Mouse (Mus musculus) c-Kit-positive CD71-negative TER-119-negative erythroid progenitor cells, embryonic 14.5 days (primary cell): Measurements from ENCODE around the gene Wfdc13.

Source experiments
- DNase-seq: peaks from one replicate; pipeline ENCODE4 v3.0.0-alpha.2; 2013; ENCODE audit warnings: low read depth

Wfdc13 gene

GRCm38 (mm10) chr2:164684807-164685206 is at the start of gene Wfdc13:
Gene Wfdc13 (plus strand): TSS chr2:164685107.
- no peak for DNase-seq

- DNase-seq = no peak
These were observed 49.6 kb upstream of the Wfdc13 start for GRCm38 (mm10) chr2:164635266-164635665.

- no peak for DNase-seq
These were observed 46.2 kb upstream of the Wfdc13 start, which contains the start of gene Wfdc16 for GRCm38 (mm10) chr2:164638696-164639095. Gene Wfdc16 (minus strand): TSS chr2:164638796.

- DNase-seq = peak; percentile 18
These were observed 43.8 kb upstream of the Wfdc13 start for GRCm38 (mm10) chr2:164641129-164641528.

GRCm38 (mm10) chr2:164641881-164642673 is 42.8 kb upstream of the Wfdc13 start:
- no peak for DNase-seq

- DNase-seq = peak; percentile 53
These were observed 29.0 kb upstream of the Wfdc13 start, which contains the start of gene Wfdc10 for GRCm38 (mm10) chr2:164655858-164656257. Gene Wfdc10 (plus strand): TSS chr2:164656046.

- no peak for DNase-seq
These were observed 28.4 kb upstream of the Wfdc13 start, which contains the start of gene Wfdc9 for GRCm38 (mm10) chr2:164656483-164656882. Gene Wfdc9 (minus strand): TSS chr2:164656583.

- DNase-seq = no peak
These were observed 20.1 kb upstream of the Wfdc13 start for GRCm38 (mm10) chr2:164664851-164665250.

GRCm38 (mm10) chr2:164670261-164670660 is 14.6 kb upstream of the Wfdc13 start:
- no peak for DNase-seq

GRCm38 (mm10) chr2:164670938-164671337 is 14.0 kb upstream of the Wfdc13 start:
- no peak for DNase-seq

- DNase-seq = no peak
These were observed 10.9 kb upstream of the Wfdc13 start, which contains the start of gene Wfdc11 for GRCm38 (mm10) chr2:164673987-164674386. Gene Wfdc11 (minus strand): TSS chr2:164674087.

GRCm38 (mm10) chr2:164676103-164676502 is 8.8 kb upstream of the Wfdc13 start:
- no peak for DNase-seq

GRCm38 (mm10) chr2:164676916-164677685 is 7.8 kb upstream of the Wfdc13 start:
- DNase-seq = no peak

- peak; percentile 57 for DNase-seq
These were observed 5.9 kb upstream of the Wfdc13 start for GRCm38 (mm10) chr2:164678848-164679625.

- peak; percentile 18 for DNase-seq
These were observed 5.0 kb upstream of the Wfdc13 start for GRCm38 (mm10) chr2:164679906-164680305.

- no peak for DNase-seq
These were observed 13.3 kb downstream of the Wfdc13 start, which contains the start of gene Spint4 for GRCm38 (mm10) chr2:164698201-164698600. Gene Spint4 (plus strand): TSS chr2:164698501.

GRCm38 (mm10) chr2:164700959-164701358 is 16.1 kb downstream of the Wfdc13 start:
- DNase-seq = no peak

GRCm38 (mm10) chr2:164701761-164702160 is 16.9 kb downstream of the Wfdc13 start:
- DNase-seq = no peak

GRCm38 (mm10) chr2:164704235-164704634 is 19.3 kb downstream of the Wfdc13 start:
- no peak for DNase-seq

- no peak for DNase-seq
These were observed 20.4 kb downstream of the Wfdc13 start for GRCm38 (mm10) chr2:164705328-164705727.

GRCm38 (mm10) chr2:164705991-164706390 is 21.1 kb downstream of the Wfdc13 start:
- no peak for DNase-seq

GRCm38 (mm10) chr2:164715005-164715404 is 30.1 kb downstream of the Wfdc13 start, which contains the start of gene Spint5:
Gene Spint5 (plus strand): TSS chr2:164715305.
- no peak for DNase-seq
